Mouse (Mus musculus) liver, postnatal 0 days (tissue): ENCODE measurements around the gene Magt1.

Source experiments
- CTCF ChIP-seq: sonication (generic); IDR thresholded peaks from 2 replicates; pipeline ENCODE4 v1.5.1; 2016; ENCODE audit warnings: antibody characterized with exemption, low read depth
- EP300 ChIP-seq: IDR thresholded peaks from 2 replicates; pipeline ENCODE4 v1.6.1; 2016; ENCODE audit warnings: antibody characterized with exemption, low read depth, mild to moderate bottlenecking

- TF ChIP-seq CTCF (no peak), EP300 (no peak)
These were observed 5.4 kb upstream of the Magt1 start for GRCm38 (mm10) chrX:106017102-106017501.
